Mouse (Mus musculus) liver, postnatal 0 days (tissue): Measurements from ENCODE around the gene Zfr. TPM values are rescaled to one million over a fixed set of nuclear protein-coding genes. Genes with fewer than 3 reads are reported as not detected.
"Not testable (repeated sequence)": the region's sequence is repeated elsewhere in the genome, so short reads cannot be mapped to it uniquely, and the experiment has no call there.

Experiments used
- ATAC-seq: fragments of 200-750 bp; cut with Nextera tagmentation; 2 replicates; pipeline ENCODE4 v1.8.0; 2017; ENCODE audit warnings: mild to moderate bottlenecking, moderate library complexity
- DNase-seq: peaks from one replicate; pipeline ENCODE4 v3.0.0-alpha.2; 2016
- H3K27ac ChIP-seq: fragments of 300-500 bp; sonication (generic); 2 replicates; pipeline ENCODE4 v1.5.1; 2014; ENCODE audit warnings: antibody characterized with exemption, moderate library complexity, mild to moderate bottlenecking, low read depth
- H3K27me3 ChIP-seq: fragments of 300-500 bp; sonication (generic); 2 replicates; pipeline ENCODE4 v1.6.1; 2014; ENCODE audit warnings: low read length, control low read depth, mixed read lengths; ENCODE audit not compliant: insufficient read depth
- H3K36me3 ChIP-seq: fragments of 300-500 bp; sonication (generic); replicated peaks from 2 replicates; pipeline ENCODE4 v1.6.1; 2014; ENCODE audit warnings: mild to moderate bottlenecking, control low read depth, low read length, moderate library complexity, mixed read lengths; ENCODE audit not compliant: insufficient read depth
- H3K4me1 ChIP-seq: fragments of 300-500 bp; sonication (generic); 2 replicates; pipeline ENCODE4 v1.6.1; 2014; ENCODE audit warnings: antibody characterized with exemption, mild to moderate bottlenecking, control low read depth; ENCODE audit not compliant: insufficient read depth
- H3K4me2 ChIP-seq: fragments of 300-500 bp; sonication (generic); 2 replicates; pipeline ENCODE4 v1.6.1; 2014; ENCODE audit warnings: low read depth, mild to moderate bottlenecking, low read length, moderate library complexity, mixed read lengths
- H3K4me3 ChIP-seq: fragments of 300-500 bp; sonication (generic); 2 replicates; pipeline ENCODE4 v1.5.1; 2014; ENCODE audit warnings: low read depth, low read length
- H3K9ac ChIP-seq: fragments of 300-500 bp; sonication (generic); replicated peaks from 2 replicates; pipeline ENCODE4 v1.6.1; 2014; ENCODE audit warnings: mild to moderate bottlenecking, moderate library complexity
- H3K9me3 ChIP-seq: fragments of 300-500 bp; sonication (generic); 2 replicates; pipeline ENCODE4 v1.6.1; 2016; ENCODE audit warnings: mild to moderate bottlenecking, control low read depth, low read length, mixed read lengths
- CTCF ChIP-seq: sonication (generic); IDR thresholded peaks from 2 replicates; pipeline ENCODE4 v1.5.1; 2016; ENCODE audit warnings: antibody characterized with exemption, low read depth
- EP300 ChIP-seq: IDR thresholded peaks from 2 replicates; pipeline ENCODE4 v1.6.1; 2016; ENCODE audit warnings: antibody characterized with exemption, low read depth, mild to moderate bottlenecking
- WGBS: fragments of 180-500 bp; shearing (Covaris S2); extraction: QIAGEN DNeasy Blood & Tissue Kit; methylation state at CpG from one replicate; pipeline ENCODE4 v1.1.7; 2014; ENCODE audit not compliant: insufficient replicate concordance; 5-methylcytosine and 5-hydroxymethylcytosine counted together
- polyA plus RNA-seq: library from polyadenylated mRNA; unstranded; fragments of >200 nt; fragmentation: Nextera tagmentation; extraction: Ambion mirVana; gene quantifications from 2 replicates; pipeline ENCODE4 v1.2.1, GENCODE M21; 2015

Gene Zfr
- polyA plus RNA-seq, 1 experiment from 2014 or later = 33.5 TPM

- Histone ChIP-seq H3K4me3 (no peak overlapping the region), H3K4me2 (no peak overlapping the region), H3K9me3 (no peaks in the 10 kb centered on the region), H3K4me1 (peaks cover 17% of the 10 kb centered on the region), H3K36me3 (no peaks in the 10 kb centered on the region), H3K27ac (no peak overlapping the region), H3K9ac (no peak overlapping the region), H3K27me3 (no peaks in the 10 kb centered on the region)
- ATAC-seq = no peak
- no peak for TF ChIP-seq EP300
- no peak for TF ChIP-seq CTCF
- no peak for DNase-seq
- 59% methylated on average over 6 of the region's 6 CpGs for WGBS
These were observed 3.1 kb upstream of the Zfr start for GRCm38 (mm10) chr15:12114546-12114945.

DNA sequence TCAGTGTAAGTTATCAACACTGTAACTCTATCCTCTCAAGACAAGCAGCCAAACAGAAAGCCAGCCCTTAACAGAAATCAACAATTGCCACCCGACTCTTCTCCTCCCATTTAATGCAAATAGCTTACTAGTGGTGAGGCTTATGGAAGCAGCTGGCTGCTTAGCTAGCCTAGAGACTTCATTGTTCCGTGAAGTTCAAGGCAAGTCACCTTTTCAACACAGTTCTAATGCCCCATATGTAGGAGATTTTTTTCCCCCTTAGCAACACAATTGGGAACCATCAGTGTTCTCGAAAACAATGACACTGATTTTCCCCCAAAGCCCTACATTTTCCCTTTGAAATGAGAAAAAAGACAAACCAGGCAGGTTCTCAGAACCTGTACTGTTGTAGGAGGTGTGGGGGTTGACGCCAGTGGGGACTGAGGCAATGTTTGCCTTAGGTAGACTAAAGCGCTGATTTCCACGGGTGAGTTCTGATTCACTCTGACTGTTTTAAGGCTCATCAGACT, 1.9 kb upstream of the Zfr start:
- Histone ChIP-seq H3K9me3 (no peaks in the 10 kb centered on the region), H3K27me3 (no peaks in the 10 kb centered on the region), H3K4me3 (no peak overlapping the region), H3K27ac (no peak overlapping the region), H3K9ac (no peak overlapping the region), H3K4me2 (no peak overlapping the region), H3K4me1 (peaks cover 17% of the 10 kb centered on the region), H3K36me3 (no peaks in the 10 kb centered on the region)
- ATAC-seq (no peak), DNase-seq (no peak)
- no peak for TF ChIP-seq CTCF
- TF ChIP-seq EP300 = no peak
- 52% methylated on average over 6 of the region's 6 CpGs for WGBS

DNA sequence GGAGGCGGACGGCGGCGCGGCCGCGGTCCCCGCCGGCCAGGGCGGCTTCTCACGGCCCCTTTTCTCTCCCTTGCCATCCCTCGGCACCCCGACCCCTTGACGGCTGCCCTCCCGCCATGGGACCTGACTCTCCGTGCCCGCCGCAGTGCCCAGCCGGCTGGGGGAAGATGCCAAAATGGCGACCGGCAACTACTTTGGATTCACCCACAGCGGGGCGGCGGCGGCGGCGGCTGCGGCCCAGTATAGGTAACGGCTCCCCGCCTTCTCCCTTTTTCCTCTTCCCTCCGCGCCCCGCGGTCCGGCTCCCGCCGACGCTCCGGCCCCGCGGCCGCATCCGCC, 431 bp downstream of the Zfr start:
- Histone ChIP-seq H3K27ac (peak overlapping the region; percentile 93), H3K27me3 (no peaks in the 10 kb centered on the region), H3K9me3 (no peaks in the 10 kb centered on the region), H3K4me1 (peaks cover 17% of the 10 kb centered on the region), H3K4me3 (peak overlapping the region; percentile 88), H3K9ac (peak overlapping the region; percentile 94), H3K36me3 (no peaks in the 10 kb centered on the region), H3K4me2 (peak overlapping the region; percentile 92)
- 0% methylated on average over 16 of the region's 43 CpGs for WGBS
- ATAC-seq = peak; percentile 47
- DNase-seq = no peak
- TF ChIP-seq EP300 (no peak), CTCF (no peak)

- Histone ChIP-seq H3K4me1 (peaks cover 17% of the 10 kb centered on the region), H3K36me3 (no peaks in the 10 kb centered on the region), H3K9me3 (no peaks in the 10 kb centered on the region), H3K27me3 (no peaks in the 10 kb centered on the region), H3K4me2 (peak overlapping the region; percentile 92), H3K4me3 (peak overlapping the region; percentile 88), H3K9ac (peak overlapping the region; percentile 94), H3K27ac (peak overlapping the region; percentile 93)
- TF ChIP-seq CTCF (no peak), EP300 (no peak)
- ATAC-seq (peak; percentile 59), DNase-seq (peak; percentile 78)
- WGBS = under 1% methylated on average over 51 of the region's 61 CpGs
These were observed 949 bp downstream of the Zfr start for GRCm38 (mm10) chr15:12118432-12119128.

GRCm38 (mm10) chr15:12119129-12119466, 1.5 kb downstream of the Zfr start:
- ATAC-seq = no peak

DNA sequence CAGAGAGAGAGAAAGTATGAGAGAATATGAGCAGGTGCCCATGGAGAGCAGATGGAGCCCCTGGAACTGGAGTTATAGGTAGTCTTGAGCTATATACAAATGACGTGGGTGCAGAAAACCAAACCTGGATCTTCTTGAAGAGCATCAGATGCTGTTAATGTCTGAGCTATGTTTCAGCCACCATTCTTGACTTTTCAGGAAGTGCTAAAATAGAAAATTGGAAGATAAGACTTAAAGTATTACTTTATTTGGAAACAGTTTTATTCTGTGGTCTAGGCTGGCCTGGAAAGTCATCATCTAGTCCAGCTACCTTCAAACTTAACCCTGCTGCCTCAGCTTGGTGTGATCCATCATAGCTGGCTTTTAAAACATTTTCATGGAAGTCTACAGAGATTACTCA, 7.3 kb downstream of the Zfr start:
- Histone ChIP-seq H3K4me1 (no peaks in the 10 kb centered on the region; the same call in 1 of the 2 replicates), H3K27me3 (no peaks in the 10 kb centered on the region), H3K9ac (no peak overlapping the region), H3K9me3 (no peaks in the 10 kb centered on the region), H3K4me3 (no peak overlapping the region), H3K4me2 (no peak overlapping the region), H3K27ac (no peak overlapping the region), H3K36me3 (peaks cover 2% of the 10 kb centered on the region; the same call in 1 of the 2 replicates)
- TF ChIP-seq CTCF (no peak), EP300 (no peak)
- no peak for DNase-seq
- no peak for ATAC-seq
- WGBS = 78% methylated on average over 1 of the region's 1 CpGs

More at GRCm38 (mm10) chr15:12119129-12119466, 1.5 kb downstream of the Zfr start:
- no peak for TF ChIP-seq EP300
- no peak for TF ChIP-seq CTCF
- WGBS = 8% methylated on average over 7 of the region's 7 CpGs
- Histone ChIP-seq H3K27me3 (no peaks in the 10 kb centered on the region), H3K27ac (peak overlapping the region; percentile 93), H3K4me3 (peak overlapping the region; percentile 88), H3K9ac (peak overlapping the region; percentile 94), H3K36me3 (no peaks in the 10 kb centered on the region), H3K9me3 (no peaks in the 10 kb centered on the region), H3K4me1 (peaks cover 17% of the 10 kb centered on the region), H3K4me2 (peak overlapping the region; percentile 92)
- DNase-seq = no peak

DNA sequence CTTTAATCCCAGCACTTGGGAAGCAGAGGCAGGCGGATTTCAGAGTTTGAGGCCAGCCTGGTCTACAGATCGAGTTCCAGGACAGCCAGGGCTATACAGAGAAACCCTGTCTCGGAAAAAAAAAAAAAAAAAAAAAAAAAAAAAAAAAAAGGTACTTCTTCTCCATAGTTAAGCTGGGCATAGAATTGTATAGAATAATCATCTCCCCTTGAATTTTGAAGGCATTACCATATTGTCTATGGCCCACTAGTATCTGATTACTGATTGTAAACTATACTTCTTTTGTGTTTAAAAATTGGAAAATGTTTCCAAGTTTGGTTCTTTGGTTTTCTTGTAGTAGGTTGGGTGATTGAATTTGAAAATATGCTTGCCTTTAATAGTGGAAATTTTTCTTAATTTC, 13.2 kb downstream of the Zfr start:
- H3K4me3 ChIP-seq, H3K9ac ChIP-seq, ATAC-seq, H3K27ac ChIP-seq, DNase-seq, H3K27me3 ChIP-seq, H3K36me3 ChIP-seq, H3K4me2 ChIP-seq, H3K9me3 ChIP-seq, H3K4me1 ChIP-seq: not testable (repeated sequence)
- 90% methylated on average over 3 of the region's 3 CpGs for WGBS
